Mouse (Mus musculus): Measurements from ENCODE around the gene Dennd2d.

Gene Dennd2d

GRCm38 (mm10) chr3:106496996-106497395 is 14.8 kb downstream of the Dennd2d start:
- DNase-seq, result no peak

- DNase-seq, result no peak
These were observed 18.3 kb downstream of the Dennd2d start for GRCm38 (mm10) chr3:106500510-106500909.

DNA sequence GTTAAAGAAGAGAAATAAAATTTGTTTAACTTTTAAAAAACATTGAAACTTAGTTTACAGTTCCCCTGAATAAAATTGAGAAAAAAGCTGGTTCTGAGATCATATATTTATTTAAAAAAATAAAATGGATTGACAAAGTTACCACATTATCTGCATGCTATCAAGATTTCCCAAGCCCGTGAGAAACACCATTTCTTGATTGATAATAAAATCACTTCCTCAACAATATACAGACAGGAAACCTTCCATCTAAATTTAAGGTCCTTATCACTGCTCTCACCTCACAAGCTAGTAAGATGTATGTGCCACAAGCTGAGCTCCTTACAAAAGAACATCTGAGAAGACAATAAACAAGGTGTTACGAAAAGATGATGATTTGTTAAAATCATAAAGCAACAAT is 20.7 kb downstream of the Dennd2d start:
- no peak for DNase-seq

DNA sequence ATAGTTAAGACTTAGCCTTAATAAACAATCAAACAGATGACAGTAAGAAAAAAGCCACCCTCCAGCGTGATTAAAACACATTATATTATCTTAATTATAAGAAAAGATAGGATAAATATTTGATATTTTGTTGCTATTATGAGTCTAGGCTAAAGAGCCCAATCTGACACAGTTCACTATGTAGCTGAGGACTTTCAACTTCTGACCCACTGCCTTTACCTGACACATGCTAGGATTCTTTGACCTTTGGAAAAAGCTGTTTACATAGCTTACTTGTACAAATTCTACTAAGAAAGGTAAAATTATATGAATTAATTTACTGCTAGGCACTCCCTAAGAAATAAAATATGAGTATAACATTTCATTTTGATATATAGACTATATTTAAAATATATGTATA is 28.5 kb downstream of the Dennd2d start:
- DNase-seq, result no peak

DNA sequence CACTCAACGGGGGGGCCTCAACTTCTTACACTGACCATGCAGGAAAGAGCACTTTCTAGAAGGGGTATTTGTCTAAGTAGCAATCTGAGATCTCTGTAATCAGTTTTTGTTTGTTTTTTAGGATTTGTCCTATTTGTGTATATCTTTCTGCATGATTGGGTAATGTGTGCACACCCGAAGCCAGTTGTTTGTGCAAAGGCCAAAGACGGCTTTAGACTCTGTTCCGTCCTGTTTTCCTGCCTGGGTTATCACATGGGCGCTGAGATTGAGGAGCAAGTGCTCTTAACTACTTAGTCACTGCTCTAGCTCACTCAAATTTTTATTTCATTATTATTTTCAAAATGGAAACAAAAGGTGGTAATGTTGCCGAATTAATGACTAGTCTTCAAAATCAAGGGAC is 32.8 kb downstream of the Dennd2d start:
- no peak for DNase-seq

DNA sequence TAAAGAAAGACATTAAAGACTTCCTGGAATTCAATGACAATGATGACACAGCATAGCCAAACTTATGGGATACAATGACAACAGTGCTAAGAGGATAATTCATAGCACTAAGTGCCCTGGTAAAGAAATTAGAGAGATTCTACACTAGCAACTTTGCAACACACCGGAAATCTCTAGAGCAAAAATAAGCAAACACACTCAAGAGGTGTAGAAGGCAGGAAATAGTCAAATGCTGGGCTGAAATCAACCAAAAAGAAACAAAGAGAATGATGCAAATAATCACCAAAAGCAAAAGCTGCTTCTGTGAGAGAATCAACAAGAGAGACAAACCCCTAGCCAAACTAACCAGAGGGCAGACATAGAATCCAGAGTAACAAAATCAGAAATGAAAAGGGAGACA is 40.5 kb downstream of the Dennd2d start:
- DNase-seq, result no peak

DNA sequence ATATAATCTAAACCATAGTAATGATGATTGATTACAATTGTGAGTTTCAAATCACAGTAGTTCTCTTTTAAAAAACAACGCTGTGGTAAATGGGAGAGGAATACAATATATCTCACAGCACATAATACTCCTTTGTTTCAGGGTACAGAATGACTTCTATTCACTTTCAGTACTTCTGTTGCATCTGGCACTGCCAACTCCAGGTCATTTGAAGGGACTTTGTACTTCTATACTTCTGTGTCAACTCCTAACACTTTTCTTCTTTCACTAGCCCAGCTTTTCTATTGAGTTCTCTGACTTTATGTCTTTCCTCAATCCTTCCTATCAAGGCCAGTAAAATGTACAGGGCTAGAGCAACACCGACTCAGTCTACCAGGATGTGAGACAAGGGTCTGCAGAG is 44.2 kb downstream of the Dennd2d start:
- DNase-seq, result no peak

GRCm38 (mm10) chr3:106528032-106528431 is 45.8 kb downstream of the Dennd2d start:
- DNase-seq, result no peak

DNA sequence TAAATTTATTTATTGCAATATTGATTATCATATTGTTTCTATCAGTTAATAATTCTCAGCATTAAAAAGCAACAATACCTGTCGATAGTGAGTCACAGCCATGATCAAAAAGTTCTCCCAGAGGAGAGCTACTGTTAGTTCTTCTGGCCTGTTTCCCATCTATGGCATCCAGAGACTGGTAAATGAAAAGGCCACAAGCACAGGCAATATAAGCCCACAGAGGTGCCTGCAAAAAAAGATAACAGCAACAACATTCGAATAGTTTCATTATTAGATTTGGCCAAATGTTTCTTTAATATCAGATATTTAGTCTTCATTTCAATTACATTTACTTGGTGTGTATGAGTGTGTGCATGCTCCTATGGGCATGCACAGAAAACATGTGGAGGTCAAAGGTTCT is 51.1 kb downstream of the Dennd2d start:
- DNase-seq, result no peak

DNA sequence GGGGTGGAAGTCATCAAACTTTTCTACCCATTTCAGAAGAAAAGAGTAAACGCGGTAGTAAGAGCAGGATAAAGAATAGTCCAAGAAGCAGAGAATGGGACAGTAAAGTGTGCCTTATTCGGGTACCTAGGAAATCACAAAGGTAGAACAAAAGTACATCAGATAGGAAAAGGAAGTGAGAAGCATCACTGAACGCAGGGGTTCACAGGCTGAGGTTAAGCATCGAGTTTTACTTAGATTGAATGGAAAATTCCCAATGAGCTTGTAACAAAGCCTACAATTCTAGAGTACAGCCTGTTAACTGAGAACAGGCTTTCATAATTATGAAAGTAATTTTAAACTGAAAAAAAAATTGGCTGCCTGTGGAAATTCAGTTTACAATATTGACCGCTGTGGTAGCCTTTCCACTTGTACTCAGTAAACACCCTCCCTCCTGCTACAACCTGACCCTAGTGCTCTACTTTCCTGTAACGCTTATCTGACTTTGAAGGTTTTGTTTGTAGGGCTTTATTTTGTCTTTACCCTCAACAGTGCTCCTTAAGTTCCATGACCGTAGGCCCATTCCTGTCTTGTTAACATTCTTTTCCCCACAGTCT is 62.6 kb downstream of the Dennd2d start:
- no peak for DNase-seq

DNA sequence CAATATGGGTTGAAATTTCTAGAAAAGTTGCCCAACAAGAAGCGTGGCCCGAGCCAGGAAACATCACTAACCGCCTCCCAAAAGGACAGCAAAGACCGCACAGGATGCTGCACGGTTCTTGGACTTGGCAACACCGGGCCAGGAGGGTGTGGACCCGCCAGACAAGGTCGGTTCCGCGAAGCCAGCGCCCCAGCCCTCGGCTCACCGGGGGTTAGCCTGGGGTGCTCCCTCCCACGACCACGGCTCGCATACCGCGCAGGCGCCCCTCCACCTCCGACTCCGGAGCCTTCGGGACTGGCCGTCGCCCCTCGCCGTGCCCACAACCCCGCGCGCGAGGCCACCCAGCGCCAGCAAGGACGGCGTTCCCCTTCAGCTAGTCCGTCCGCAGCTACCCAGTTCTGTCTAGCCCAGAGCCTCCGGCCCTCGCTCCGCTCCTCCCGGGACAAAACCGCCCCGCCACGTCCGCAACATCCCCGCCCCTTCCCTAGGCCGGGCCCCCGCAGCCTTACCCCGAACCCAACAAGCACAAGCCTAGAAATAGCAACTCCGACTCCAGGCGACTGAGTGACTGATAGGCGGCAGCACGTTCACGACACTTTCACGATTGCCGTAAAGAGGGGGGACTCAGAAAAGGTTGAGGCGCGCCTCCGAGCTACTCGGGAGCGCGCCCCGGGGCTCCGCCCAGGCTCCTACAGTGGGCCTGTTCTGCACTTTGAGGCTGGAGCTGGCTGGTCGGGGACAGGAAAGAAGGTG is 65.1 kb downstream of the Dennd2d start, which contains the start of the genes Dram2 and Cept1:
Gene Dram2 (plus strand): TSS at position 628 of the 753 bp plus-strand sequence.
Gene Cept1 (minus strand): TSS at position 632 of the 753 bp plus-strand sequence.
- DNase-seq, result peak; percentile 89

DNA sequence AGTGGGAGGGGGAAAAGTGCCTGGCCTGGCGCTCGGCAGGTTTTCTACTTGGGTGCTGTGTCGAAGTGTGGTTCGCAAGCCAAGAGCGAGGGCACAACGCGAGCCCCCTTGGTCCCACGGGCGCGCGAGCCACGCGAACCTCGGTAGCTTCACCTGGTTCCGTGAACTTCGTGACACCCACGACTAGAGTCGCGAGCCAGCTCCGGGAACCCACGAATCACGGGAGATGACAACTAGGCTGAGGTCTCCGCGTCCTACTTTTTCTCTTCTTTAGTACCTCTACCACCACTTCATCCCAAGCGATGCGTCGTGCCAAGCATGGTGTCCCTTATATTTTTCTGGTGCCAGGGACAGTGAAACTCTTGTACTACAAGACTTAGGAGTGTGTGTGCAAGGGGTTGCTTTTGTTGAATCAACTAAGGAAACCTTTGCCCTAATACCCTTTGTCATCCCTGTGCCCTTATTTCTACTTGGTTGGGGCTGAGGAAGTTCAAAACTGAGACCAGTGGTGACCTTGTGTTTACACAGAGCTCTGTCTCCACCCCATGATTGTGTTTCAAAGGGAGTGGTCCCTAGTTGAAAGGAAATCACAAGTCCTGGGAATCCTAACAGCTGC is 65.8 kb downstream of the Dennd2d start:
- DNase-seq, result no peak

DNA sequence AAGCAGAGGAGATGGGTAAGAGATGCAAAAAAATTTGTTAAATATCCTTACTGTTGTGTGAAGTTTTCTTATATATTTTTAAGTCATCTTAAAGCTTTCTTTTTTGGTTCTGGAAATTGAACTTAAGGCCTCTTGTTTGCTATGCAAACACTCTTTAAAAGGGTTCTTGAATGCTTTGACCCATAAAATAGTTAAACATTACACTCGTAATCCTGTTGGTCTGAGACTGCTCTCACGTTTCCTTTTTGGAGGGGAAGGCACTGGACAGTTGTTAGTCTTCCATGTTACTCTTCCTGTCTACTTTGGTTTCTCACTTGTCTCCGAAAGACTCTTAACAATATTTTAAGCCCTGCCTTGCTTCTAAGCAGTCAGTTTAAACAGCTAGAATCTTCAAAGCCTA is 66.8 kb downstream of the Dennd2d start:
- DNase-seq, result no peak

All from right cerebral cortex, postnatal 25 days (tissue).